Mouse (Mus musculus) neural tube, embryonic 13.5 days (tissue): ENCODE measurements at regions not wholly inside any gene's neighbourhood (a gene's known extent, or its start where the extent isn't known, plus 50 kb on each side); places are given as distances from the start of the nearest gene placed in this dataset.

Experiments used
- ATAC-seq: fragments of 200-750 bp; cut with Nextera tagmentation; 2 replicates; pipeline ENCODE4 v1.8.0; 2017; ENCODE audit warnings: low read depth, mild to moderate bottlenecking, moderate TSS enrichment, moderate library complexity
- H3K27ac ChIP-seq: fragments of 300-500 bp; sonication (generic); replicated peaks from 2 replicates; pipeline ENCODE4 v1.5.1; 2015; ENCODE audit warnings: moderate library complexity, mild to moderate bottlenecking, inconsistent platforms
- H3K27me3 ChIP-seq: fragments of 300-500 bp; sonication (generic); 2 replicates; pipeline ENCODE4 v1.6.1; 2015; ENCODE audit warnings: mild to moderate bottlenecking, inconsistent platforms
- H3K36me3 ChIP-seq: fragments of 300-500 bp; sonication (generic); 2 replicates; pipeline ENCODE4 v1.6.1; 2015; ENCODE audit warnings: mild to moderate bottlenecking, inconsistent platforms
- H3K4me1 ChIP-seq: fragments of 300-500 bp; sonication (generic); replicated peaks from 2 replicates; pipeline ENCODE4 v1.6.1; 2015; ENCODE audit warnings: inconsistent platforms
- H3K4me2 ChIP-seq: fragments of 300-500 bp; sonication (generic); 2 replicates; pipeline ENCODE4 v1.6.1; 2015; ENCODE audit warnings: inconsistent platforms, mild to moderate bottlenecking, moderate library complexity
- H3K4me3 ChIP-seq: fragments of 300-500 bp; sonication (generic); 2 replicates; pipeline ENCODE4 v1.5.1; 2015; ENCODE audit warnings: mild to moderate bottlenecking, inconsistent platforms
- H3K9ac ChIP-seq: fragments of 300-500 bp; sonication (generic); 2 replicates; pipeline ENCODE4 v1.6.1; 2015; ENCODE audit warnings: moderate library complexity, mild to moderate bottlenecking, inconsistent platforms
- H3K9me3 ChIP-seq: fragments of 300-500 bp; sonication (generic); 2 replicates; pipeline ENCODE4 v1.6.1; 2016; ENCODE audit warnings: inconsistent platforms
- WGBS: fragments of 180-500 bp; shearing (Covaris S2); methylation state at CpG from one replicate; pipeline ENCODE4 v1.1.7; 2015; 5-methylcytosine and 5-hydroxymethylcytosine counted together

DNA sequence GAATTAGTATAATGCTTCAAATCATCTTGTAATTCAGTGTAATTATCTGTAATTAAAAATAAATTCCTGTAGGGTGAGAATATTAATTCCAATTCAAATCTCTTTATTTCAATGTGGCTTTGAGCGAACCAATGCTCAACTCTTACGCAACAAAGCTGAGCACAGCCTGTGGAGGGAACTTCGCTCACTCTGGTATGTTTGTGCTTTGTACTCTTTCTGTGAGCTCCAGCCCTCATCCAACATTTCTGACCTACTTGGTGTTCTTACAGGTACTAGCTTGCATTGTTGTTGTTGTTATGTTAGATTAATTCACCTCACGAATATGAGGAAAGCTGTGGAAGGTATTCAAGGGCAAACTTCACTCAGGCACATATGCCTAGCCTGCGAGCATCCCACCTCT lies 299.7 kb downstream of the Cog6 start:
- Histone ChIP-seq H3K9me3 (no peaks in the 10 kb centered on the region), H3K27me3 (no peaks in the 10 kb centered on the region), H3K4me2 (no peak overlapping the region), H3K27ac (no peak overlapping the region), H3K9ac (no peak overlapping the region), H3K4me3 (no peak overlapping the region), H3K4me1 (no peaks in the 10 kb centered on the region), H3K36me3 (no peaks in the 10 kb centered on the region)
- no peak for ATAC-seq
- WGBS: 89% methylated on average over 5 of the region's 5 CpGs

DNA sequence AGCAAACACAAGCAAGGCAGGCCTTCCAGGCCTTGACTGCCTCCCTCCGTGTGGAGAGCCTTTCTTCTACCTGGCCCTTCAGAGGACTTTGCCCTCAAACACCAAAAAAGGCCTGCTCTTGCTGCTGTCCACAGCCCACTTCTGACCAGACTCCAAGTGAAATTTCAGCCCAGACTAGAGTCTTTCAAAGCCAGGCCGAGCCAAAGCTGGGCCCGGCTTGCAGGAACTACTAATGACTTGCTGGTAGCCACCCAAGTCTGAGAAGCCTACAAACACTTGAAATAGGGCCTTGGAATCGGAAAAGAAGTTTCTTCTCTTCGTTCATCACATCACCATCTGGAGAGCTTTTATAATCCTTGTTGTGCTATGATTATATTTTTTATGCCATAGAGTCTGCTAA lies 304.9 kb downstream of the Cog6 start:
- H3K9ac ChIP-seq: no peak overlapping the region
- no peaks in the 10 kb centered on the region for H3K9me3 ChIP-seq
- H3K27me3 ChIP-seq: no peaks in the 10 kb centered on the region
- H3K27ac ChIP-seq: no peak overlapping the region
- 93% methylated on average over 5 of the region's 5 CpGs for WGBS
- H3K4me1 ChIP-seq: peaks cover 6% of the 10 kb centered on the region
- H3K36me3 ChIP-seq: no peaks in the 10 kb centered on the region
- ATAC-seq: no peak
- H3K4me2 ChIP-seq: no peak overlapping the region
- no peak overlapping the region for H3K4me3 ChIP-seq

DNA sequence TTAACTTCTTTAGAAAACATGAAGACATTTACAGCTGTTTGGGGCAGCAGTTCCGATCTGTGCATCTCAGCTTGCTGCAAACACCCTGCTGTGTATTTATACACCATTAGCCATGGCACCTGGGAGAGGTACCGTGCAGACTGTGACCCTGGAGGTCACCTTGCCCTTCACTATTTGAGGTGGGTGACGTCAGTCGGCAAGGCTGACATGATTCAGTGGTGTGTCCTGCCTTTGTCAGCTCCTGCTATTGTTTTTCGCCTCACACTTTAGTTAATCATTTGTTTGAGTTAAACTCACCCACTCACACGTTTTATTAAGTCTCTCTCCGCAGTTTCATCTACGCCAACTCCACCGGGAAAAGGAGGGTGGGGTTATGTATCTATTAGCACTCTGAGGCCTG lies 305.9 kb downstream of the Cog6 start:
- Histone ChIP-seq H3K27ac (no peak overlapping the region), H3K4me1 (peaks cover 6% of the 10 kb centered on the region), H3K4me3 (no peak overlapping the region), H3K27me3 (no peaks in the 10 kb centered on the region), H3K36me3 (no peaks in the 10 kb centered on the region), H3K9me3 (no peaks in the 10 kb centered on the region), H3K9ac (no peak overlapping the region), H3K4me2 (no peak overlapping the region)
- ATAC-seq: no peak
- WGBS: 40% methylated on average over 9 of the region's 9 CpGs

DNA sequence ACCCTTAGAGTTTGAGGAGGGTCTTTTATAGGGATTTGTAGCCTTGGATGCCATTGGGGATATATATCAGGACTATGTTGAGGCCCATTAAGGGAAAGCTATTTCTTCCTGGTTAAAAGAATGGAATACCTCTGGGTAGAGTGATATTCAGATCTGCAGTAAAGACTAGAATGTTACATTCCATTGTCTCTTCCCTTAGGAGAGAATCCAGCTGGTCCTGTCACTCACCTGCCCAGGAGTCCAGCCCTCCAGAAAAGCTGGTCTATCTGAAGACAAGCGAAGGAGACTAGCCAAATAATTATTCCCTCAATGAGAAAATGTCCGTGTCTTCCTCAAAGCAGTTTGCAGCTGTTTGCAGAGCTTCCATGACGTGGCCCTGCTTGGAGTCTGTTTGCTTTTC lies 308.3 kb downstream of the Cog6 start:
- Histone ChIP-seq H3K4me1 (peaks cover 6% of the 10 kb centered on the region), H3K4me3 (no peak overlapping the region), H3K27ac (no peak overlapping the region), H3K36me3 (no peaks in the 10 kb centered on the region), H3K4me2 (no peak overlapping the region), H3K9ac (no peak overlapping the region), H3K9me3 (no peaks in the 10 kb centered on the region), H3K27me3 (no peaks in the 10 kb centered on the region)
- ATAC-seq: no peak
- 73% methylated on average over 3 of the region's 3 CpGs for WGBS

DNA sequence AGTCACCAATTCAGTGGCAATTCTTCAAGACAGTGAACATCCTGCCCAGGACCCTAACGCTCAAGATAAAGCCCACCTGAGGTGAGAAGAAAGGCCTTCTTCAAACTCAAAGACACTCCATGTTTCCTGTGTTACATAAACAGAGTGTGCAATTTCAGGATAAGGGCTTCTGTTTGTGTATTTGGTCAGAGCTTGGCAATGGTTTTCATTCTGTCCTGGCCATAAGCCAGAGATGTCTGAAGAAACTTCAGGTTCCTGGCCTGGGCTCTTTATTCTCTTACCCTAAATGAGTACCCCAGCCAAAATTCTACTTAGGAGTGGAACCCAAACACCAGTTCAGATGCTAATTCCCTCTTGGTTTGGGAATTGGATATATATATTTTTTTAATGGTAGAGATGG lies 308.7 kb downstream of the Cog6 start:
- Histone ChIP-seq H3K4me2 (no peak overlapping the region), H3K9me3 (no peaks in the 10 kb centered on the region), H3K9ac (no peak overlapping the region), H3K4me1 (peaks cover 6% of the 10 kb centered on the region), H3K36me3 (no peaks in the 10 kb centered on the region), H3K27me3 (no peaks in the 10 kb centered on the region), H3K4me3 (no peak overlapping the region), H3K27ac (no peak overlapping the region)
- WGBS: 59% methylated on average over 1 of the region's 1 CpGs
- no peak for ATAC-seq

DNA sequence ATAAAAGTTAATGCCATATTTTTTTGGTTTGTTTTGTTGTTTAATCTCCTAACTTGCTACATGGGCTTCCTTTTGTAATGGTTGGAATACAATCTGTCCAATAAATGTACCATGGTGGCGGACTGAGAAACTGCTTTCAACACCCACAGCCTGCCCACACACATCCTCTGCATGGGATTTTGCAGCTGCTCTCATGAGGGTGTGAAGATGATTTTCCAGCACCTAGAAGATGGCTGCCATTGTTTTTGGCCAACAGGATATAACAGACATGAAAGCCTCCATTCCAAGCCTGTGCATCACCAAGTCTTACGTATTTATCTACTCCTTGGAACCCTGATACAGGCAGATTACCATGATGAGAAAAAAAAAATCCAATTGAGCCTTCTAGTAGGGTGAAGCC lies 310.4 kb downstream of the Cog6 start:
- Histone ChIP-seq H3K4me2 (no peak overlapping the region), H3K4me1 (peaks cover 6% of the 10 kb centered on the region), H3K9ac (no peak overlapping the region), H3K27me3 (no peaks in the 10 kb centered on the region), H3K36me3 (no peaks in the 10 kb centered on the region), H3K4me3 (no peak overlapping the region), H3K27ac (no peak overlapping the region), H3K9me3 (no peaks in the 10 kb centered on the region)
- ATAC-seq: no peak
- 88% methylated on average over 2 of the region's 2 CpGs for WGBS

DNA sequence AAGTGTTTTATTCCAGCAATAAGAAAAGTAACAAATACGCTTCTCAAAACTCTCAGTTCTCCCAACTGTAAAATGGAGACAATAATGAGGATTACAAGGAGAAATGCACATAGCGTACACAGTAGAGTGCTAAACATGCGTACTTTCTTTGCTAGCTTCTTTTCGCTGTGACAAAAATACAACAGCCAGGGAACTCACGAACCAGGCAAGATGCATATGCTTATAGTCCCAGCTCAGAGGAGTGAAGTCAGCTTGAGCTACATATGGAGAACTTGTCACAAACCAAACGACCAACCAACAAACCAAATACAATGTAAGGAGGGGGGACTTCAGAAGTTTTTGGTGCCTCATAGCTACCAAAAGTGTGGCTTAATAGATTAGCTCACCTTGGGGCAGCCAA lies 313.3 kb downstream of the Cog6 start:
- no peaks in the 10 kb centered on the region for H3K9me3 ChIP-seq
- H3K4me1 ChIP-seq: no peaks in the 10 kb centered on the region
- H3K27me3 ChIP-seq: no peaks in the 10 kb centered on the region
- WGBS: 91% methylated on average over 6 of the region's 6 CpGs
- H3K9ac ChIP-seq: no peak overlapping the region
- H3K27ac ChIP-seq: no peak overlapping the region
- ATAC-seq: no peak
- no peak overlapping the region for H3K4me3 ChIP-seq
- H3K4me2 ChIP-seq: no peak overlapping the region
- no peaks in the 10 kb centered on the region for H3K36me3 ChIP-seq

DNA sequence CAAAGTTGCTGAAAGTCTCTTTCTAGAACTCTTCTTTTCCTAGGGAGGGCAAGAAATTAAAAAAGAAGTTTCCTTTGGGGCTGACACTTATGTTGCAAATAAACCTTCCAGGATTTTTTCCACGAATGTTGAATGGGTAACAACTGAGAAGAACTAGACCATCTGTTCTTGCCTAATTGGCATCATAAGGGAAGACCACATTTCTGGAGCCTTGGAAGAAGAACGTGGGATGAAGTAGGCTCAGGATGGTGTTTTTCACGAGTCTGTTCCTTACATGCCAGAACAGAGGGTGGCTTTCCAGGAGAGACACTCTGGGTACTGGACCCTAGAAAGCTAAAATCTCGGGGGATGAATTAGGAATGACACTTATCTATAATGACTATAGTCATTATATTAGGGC lies 314.1 kb downstream of the Cog6 start:
- H3K27me3 ChIP-seq: no peaks in the 10 kb centered on the region
- no peak overlapping the region for H3K4me2 ChIP-seq
- no peaks in the 10 kb centered on the region for H3K4me1 ChIP-seq
- no peak overlapping the region for H3K4me3 ChIP-seq
- WGBS: 81% methylated on average over 4 of the region's 4 CpGs
- no peaks in the 10 kb centered on the region for H3K36me3 ChIP-seq
- H3K27ac ChIP-seq: no peak overlapping the region
- no peaks in the 10 kb centered on the region for H3K9me3 ChIP-seq
- no peak for ATAC-seq
- H3K9ac ChIP-seq: no peak overlapping the region

DNA sequence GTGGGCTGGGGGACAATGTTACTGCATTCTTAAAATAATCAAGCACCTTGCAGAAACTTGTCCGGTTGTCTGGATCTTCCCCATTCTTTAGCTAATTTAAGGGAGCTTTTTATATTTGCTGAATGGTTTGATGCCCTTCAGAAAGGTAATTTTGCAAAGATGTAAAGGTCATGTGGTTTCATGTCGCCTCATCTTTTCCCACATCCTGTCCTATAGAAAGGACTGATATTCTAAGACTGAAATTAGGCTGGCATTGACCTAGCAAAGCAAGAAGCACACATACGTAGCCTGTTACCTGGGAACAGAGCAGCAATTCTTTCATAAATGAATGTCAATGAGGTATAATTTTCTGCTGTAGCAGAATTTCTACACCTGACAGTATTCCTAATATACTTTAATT lies 315.4 kb downstream of the Cog6 start:
- H3K36me3 ChIP-seq: no peaks in the 10 kb centered on the region
- no peak overlapping the region for H3K4me3 ChIP-seq
- 81% methylated on average over 3 of the region's 3 CpGs for WGBS
- no peak overlapping the region for H3K4me2 ChIP-seq
- H3K4me1 ChIP-seq: no peaks in the 10 kb centered on the region
- no peaks in the 10 kb centered on the region for H3K9me3 ChIP-seq
- no peak overlapping the region for H3K27ac ChIP-seq
- no peak overlapping the region for H3K9ac ChIP-seq
- H3K27me3 ChIP-seq: no peaks in the 10 kb centered on the region
- no peak for ATAC-seq

DNA sequence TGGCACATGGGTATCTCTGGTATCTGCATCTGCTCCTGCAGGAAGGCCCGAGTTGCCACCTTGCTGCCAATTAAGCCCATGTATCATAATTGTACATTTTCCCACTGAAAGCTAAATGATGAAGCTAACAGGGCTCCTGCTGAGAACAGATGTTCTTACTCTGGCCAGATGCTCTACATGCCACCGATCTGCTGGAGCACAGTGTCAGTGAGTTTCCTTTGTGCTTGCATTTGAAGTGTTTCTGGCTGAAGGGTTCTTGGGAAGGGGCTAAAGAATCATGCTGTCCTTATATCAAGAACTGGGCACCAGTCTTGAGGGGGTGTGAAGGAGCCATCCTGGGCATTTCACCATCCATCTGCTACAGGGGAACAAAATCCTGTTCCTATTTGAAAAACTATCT lies 323.2 kb downstream of the Cog6 start:
- Histone ChIP-seq H3K27me3 (0 out of 2 replicates have a peak, but pooled peaks cover 2% of the 10 kb centered on the region), H3K9me3 (no peaks in the 10 kb centered on the region), H3K4me2 (no peak overlapping the region), H3K4me3 (no peak overlapping the region), H3K4me1 (no peaks in the 10 kb centered on the region), H3K27ac (no peak overlapping the region), H3K9ac (no peak overlapping the region), H3K36me3 (no peaks in the 10 kb centered on the region)
- 68% methylated on average over 2 of the region's 2 CpGs for WGBS
- no peak for ATAC-seq

DNA sequence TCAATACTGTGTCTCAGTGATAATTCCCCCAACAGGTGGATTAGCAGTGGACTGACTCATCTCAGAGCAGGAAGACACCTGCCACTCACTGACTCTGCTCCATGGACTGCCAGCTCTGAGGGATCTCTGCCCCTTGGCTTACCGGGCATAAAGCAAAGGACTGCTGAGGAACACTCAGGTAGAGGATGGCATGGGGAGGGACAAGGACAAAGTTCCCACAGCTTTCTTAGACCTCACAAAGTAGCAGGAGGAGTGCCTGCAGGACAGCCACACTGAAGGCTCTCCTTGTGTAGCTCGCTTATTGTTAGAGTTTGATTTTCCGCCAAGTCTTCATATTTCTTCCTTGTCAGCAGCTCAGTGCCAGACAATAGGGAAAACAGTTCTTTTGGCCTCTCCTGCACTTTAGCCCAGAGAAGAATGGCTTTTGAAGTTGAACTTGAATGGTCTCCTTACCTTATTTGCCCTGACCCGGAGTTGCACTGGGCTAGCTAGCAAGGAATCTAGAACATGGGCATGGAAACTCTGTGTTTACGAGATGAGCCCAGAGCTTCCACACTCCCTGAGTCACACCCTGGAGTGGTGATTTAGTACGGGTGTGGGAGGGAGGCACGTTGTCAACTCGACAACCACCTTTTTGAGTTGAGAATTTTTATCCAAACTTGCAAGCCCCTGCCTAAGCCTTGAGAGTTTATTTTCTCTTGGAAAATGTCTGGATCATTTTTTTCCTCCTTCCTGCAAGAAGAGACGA lies 331.4 kb downstream of the Cog6 start:
- peaks cover 9% of the 10 kb centered on the region; the same call in 1 of the 2 replicates for H3K4me1 ChIP-seq
- H3K9ac ChIP-seq: no peak overlapping the region
- no peaks in the 10 kb centered on the region for H3K36me3 ChIP-seq
- no peak for ATAC-seq
- no peak overlapping the region for H3K4me3 ChIP-seq
- no peak overlapping the region for H3K27ac ChIP-seq
- H3K27me3 ChIP-seq: peaks cover 53% of the 10 kb centered on the region
- H3K9me3 ChIP-seq: no peaks in the 10 kb centered on the region
- 36% methylated on average over 9 of the region's 9 CpGs for WGBS
- no peak overlapping the region for H3K4me2 ChIP-seq

DNA sequence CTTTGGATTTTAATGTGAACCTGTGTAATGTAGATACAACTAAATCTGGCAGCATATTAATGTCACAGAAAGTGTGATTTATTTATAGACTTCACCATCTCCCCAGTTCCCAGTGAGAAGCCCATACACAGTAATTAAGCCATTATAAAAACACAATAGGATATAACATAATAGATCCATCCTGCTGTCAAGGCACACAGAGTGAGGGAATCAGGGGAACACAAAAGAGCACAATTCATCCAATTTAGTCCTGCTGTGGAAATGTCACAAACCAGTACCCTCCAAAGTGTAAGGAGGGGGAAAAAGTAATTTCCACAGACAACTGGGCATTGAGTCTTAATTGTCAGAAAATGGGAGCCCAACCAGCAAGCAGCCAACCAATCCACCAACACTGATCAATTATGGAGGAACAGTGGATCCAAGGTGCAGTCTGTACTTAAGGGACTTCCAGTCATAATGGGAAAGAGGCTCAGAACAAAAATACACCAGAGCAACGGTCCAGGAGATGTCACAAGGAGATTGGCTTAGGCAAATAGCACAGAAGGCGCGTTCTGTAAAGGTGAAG lies 336.1 kb downstream of the Cog6 start:
- Histone ChIP-seq H3K27ac (no peak overlapping the region), H3K4me3 (no peak overlapping the region), H3K9ac (no peak overlapping the region), H3K4me1 (peaks cover 9% of the 10 kb centered on the region; the same call in 1 of the 2 replicates), H3K27me3 (peaks cover 53% of the 10 kb centered on the region), H3K9me3 (peaks cover 8% of the 10 kb centered on the region), H3K4me2 (no peak overlapping the region), H3K36me3 (no peaks in the 10 kb centered on the region)
- ATAC-seq: peak; percentile 74; the same call in 1 of the 2 replicates
- 46% methylated on average over 3 of the region's 3 CpGs for WGBS
